Mouse (Mus musculus): ENCODE data around the gene Gan. TPM values are rescaled to one million over a fixed set of nuclear protein-coding genes. Genes with fewer than 3 reads are reported as not detected.

Gene Gan
- total RNA-seq, 2 experiments from 2014 or later: 14.9 to 16.4 TPM

- no peak for DNase-seq (ENCODE audit: low spot score in 2 of 2)
Measured at GRCm38 (mm10) chr8:117156866-117157768, 818 bp upstream of the Gan start.

GRCm38 (mm10) chr8:117157769-117158091 is 205 bp upstream of the Gan start:
- peak; percentile 90 to 95 for DNase-seq (ENCODE audit: low spot score in 2 of 2)

GRCm38 (mm10) chr8:117159031-117159430 is 1.1 kb downstream of the Gan start:
- DNase-seq (ENCODE audit: low spot score in 2 of 2): no peak

GRCm38 (mm10) chr8:117164912-117165311 is 7.0 kb downstream of the Gan start:
- no peak for DNase-seq (ENCODE audit: low spot score in 2 of 2)

GRCm38 (mm10) chr8:117165542-117165941 is 7.6 kb downstream of the Gan start:
- no peak for DNase-seq (ENCODE audit: low spot score in 2 of 2)

GRCm38 (mm10) chr8:117166515-117166914 is 8.6 kb downstream of the Gan start:
- DNase-seq (ENCODE audit: low spot score in 2 of 2): no peak

GRCm38 (mm10) chr8:117167243-117167883 is 9.4 kb downstream of the Gan start:
- DNase-seq (ENCODE audit: low spot score in 2 of 2): no peak

- no peak for DNase-seq (ENCODE audit: low spot score in 2 of 2)
Measured at GRCm38 (mm10) chr8:117168378-117168777, 10.4 kb downstream of the Gan start.

GRCm38 (mm10) chr8:117171826-117172225 is 13.9 kb downstream of the Gan start:
- DNase-seq (ENCODE audit: low spot score in 2 of 2): no peak

- DNase-seq (ENCODE audit: low spot score in 2 of 2): peak in 1 of 2 experiments; percentile 41
Measured at GRCm38 (mm10) chr8:117172904-117173303, 15.0 kb downstream of the Gan start.

- no peak for DNase-seq (ENCODE audit: low spot score in 2 of 2)
Measured at GRCm38 (mm10) chr8:117173690-117174089, 15.8 kb downstream of the Gan start.

GRCm38 (mm10) chr8:117174536-117174935 is 16.6 kb downstream of the Gan start:
- no peak for DNase-seq (ENCODE audit: low spot score in 2 of 2)

GRCm38 (mm10) chr8:117176308-117176707 is 18.4 kb downstream of the Gan start:
- DNase-seq (ENCODE audit: low spot score in 2 of 2): no peak

GRCm38 (mm10) chr8:117177236-117177635 is 19.3 kb downstream of the Gan start:
- no peak for DNase-seq (ENCODE audit: low spot score in 2 of 2)

GRCm38 (mm10) chr8:117178039-117178438 is 20.1 kb downstream of the Gan start:
- no peak for DNase-seq (ENCODE audit: low spot score in 2 of 2)

GRCm38 (mm10) chr8:117178676-117179075 is 20.7 kb downstream of the Gan start:
- DNase-seq (ENCODE audit: low spot score in 2 of 2): no peak

- no peak for DNase-seq (ENCODE audit: low spot score in 2 of 2)
Measured at GRCm38 (mm10) chr8:117182746-117183145, 24.8 kb downstream of the Gan start.

- no peak for DNase-seq (ENCODE audit: low spot score in 2 of 2)
Measured at GRCm38 (mm10) chr8:117183664-117184377, 25.9 kb downstream of the Gan start.

- no peak for DNase-seq (ENCODE audit: low spot score in 2 of 2)
Measured at GRCm38 (mm10) chr8:117194355-117194754, 36.4 kb downstream of the Gan start.

- DNase-seq (ENCODE audit: low spot score in 2 of 2): no peak
Measured at GRCm38 (mm10) chr8:117196593-117196992, 38.7 kb downstream of the Gan start.

- DNase-seq (ENCODE audit: low spot score in 2 of 2): no peak
Measured at GRCm38 (mm10) chr8:117197551-117197950, 39.6 kb downstream of the Gan start.

Data from adrenal gland, postnatal 4 days (tissue).